Mouse (Mus musculus) midbrain, embryonic 12.5 days (tissue): Measurements from ENCODE around the gene S100a1. TPM values are rescaled to one million over a fixed set of nuclear protein-coding genes. Genes with fewer than 3 reads are reported as not detected.
A peak's percentile ranks its signal among the peaks of the same experiment; 100 is the strongest.

ENCODE experiments used
- ATAC-seq: fragments of 200-750 bp; cut with Nextera tagmentation; 2 replicates; pipeline ENCODE4 v1.8.0; 2017; ENCODE audit warnings: low read depth, moderate TSS enrichment, moderate library complexity; ENCODE audit not compliant: low FRiP score
- H3K27ac ChIP-seq: fragments of 300-500 bp; sonication (generic); replicated peaks from 2 replicates; pipeline ENCODE4 v1.5.1; 2016; ENCODE audit warnings: mild to moderate bottlenecking
- H3K27me3 ChIP-seq: fragments of 300-500 bp; sonication (generic); 2 replicates; pipeline ENCODE4 v1.6.1; 2016; ENCODE audit warnings: mild to moderate bottlenecking
- H3K36me3 ChIP-seq: fragments of 300-500 bp; sonication (generic); 2 replicates; pipeline ENCODE4 v1.6.1; 2016
- H3K4me1 ChIP-seq: fragments of 300-500 bp; sonication (generic); 2 replicates; pipeline ENCODE4 v1.6.1; 2016
- H3K4me2 ChIP-seq: fragments of 300-500 bp; sonication (generic); replicated peaks from 2 replicates; pipeline ENCODE4 v1.6.1; 2016; ENCODE audit warnings: mild to moderate bottlenecking, moderate library complexity
- H3K4me3 ChIP-seq: fragments of 300-500 bp; sonication (generic); 2 replicates; pipeline ENCODE4 v1.5.1; 2016; ENCODE audit warnings: mild to moderate bottlenecking
- H3K9ac ChIP-seq: fragments of 300-500 bp; sonication (generic); replicated peaks from 2 replicates; pipeline ENCODE4 v1.6.1; 2016; ENCODE audit warnings: mild to moderate bottlenecking, moderate library complexity
- H3K9me3 ChIP-seq: fragments of 300-500 bp; sonication (generic); 2 replicates; pipeline ENCODE4 v1.6.1; 2016; ENCODE audit warnings: mild to moderate bottlenecking
- WGBS: fragments of 180-500 bp; shearing (Covaris S2); methylation state at CpG from one replicate; pipeline ENCODE4 v1.1.7; 2016; 5-methylcytosine and 5-hydroxymethylcytosine counted together
- polyA plus RNA-seq: library from polyadenylated mRNA; unstranded; fragments of >200 nt; fragmentation: Nextera tagmentation; extraction: Ambion mirVana; gene quantifications from 2 replicates; pipeline ENCODE4 v1.2.1, GENCODE M21; 2016

S100a1 gene
- polyA plus RNA-seq, 1 experiment from 2014 or later, result 6.4 TPM

GRCm38 (mm10) chr3:90508287-90508949 lies 5.8 kb downstream of the S100a1 start:
- no peaks in the 10 kb centered on the region for H3K9me3 ChIP-seq
- H3K27ac ChIP-seq, result peak overlapping the region; percentile 92
- H3K4me3 ChIP-seq, result peak overlapping the region; percentile 97
- peak overlapping the region; percentile 80 for H3K4me2 ChIP-seq
- 4% methylated on average over 20 of the region's 20 CpGs for WGBS
- peaks cover 17% of the 10 kb centered on the region for H3K4me1 ChIP-seq
- H3K9ac ChIP-seq, result peak overlapping the region; percentile 99
- no peak for ATAC-seq
- peaks cover 41% of the 10 kb centered on the region for H3K36me3 ChIP-seq
- peaks cover 18% of the 10 kb centered on the region for H3K27me3 ChIP-seq

- Histone ChIP-seq H3K27ac (no peak overlapping the region), H3K4me1 (peaks cover 17% of the 10 kb centered on the region), H3K9ac (no peak overlapping the region), H3K27me3 (no peaks in the 10 kb centered on the region), H3K9me3 (no peaks in the 10 kb centered on the region), H3K36me3 (peaks cover 60% of the 10 kb centered on the region), H3K4me2 (no peak overlapping the region), H3K4me3 (no peak overlapping the region)
- no peak for ATAC-seq
- WGBS, result 97% methylated on average over 3 of the region's 3 CpGs
Measured at GRCm38 (mm10) chr3:90506362-90506761, 7.8 kb downstream of the S100a1 start.

DNA sequence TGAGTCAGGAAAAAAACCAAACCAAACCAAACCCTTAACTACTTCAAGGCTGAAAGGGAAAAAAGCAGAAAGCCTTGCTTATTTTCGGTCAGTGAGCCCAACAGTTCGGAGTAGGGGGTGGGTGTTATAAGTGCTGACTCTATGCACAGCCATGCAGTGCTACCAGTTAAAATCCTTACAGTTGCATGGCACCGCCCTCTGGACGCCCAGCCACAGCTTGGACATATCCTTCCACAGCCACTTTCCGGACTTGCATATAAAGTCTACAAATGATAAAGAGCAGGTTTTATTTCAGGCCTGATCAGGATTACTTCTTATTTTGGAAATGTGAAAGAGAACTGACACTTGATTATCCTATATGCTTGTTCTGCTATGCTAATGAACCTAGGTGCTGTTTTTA lies 9.0 kb downstream of the S100a1 start:
- WGBS, result 94% methylated on average over 5 of the region's 5 CpGs
- no peak overlapping the region for H3K4me2 ChIP-seq

GRCm38 (mm10) chr3:90503444-90503843 lies 10.7 kb downstream of the S100a1 start:
- 67% methylated on average over 4 of the region's 4 CpGs for WGBS
- no peak overlapping the region for H3K4me2 ChIP-seq
- H3K9me3 ChIP-seq, result no peaks in the 10 kb centered on the region
- H3K4me3 ChIP-seq, result no peak overlapping the region
- peaks cover 85% of the 10 kb centered on the region for H3K36me3 ChIP-seq
- H3K4me1 ChIP-seq, result peaks cover 14% of the 10 kb centered on the region
- ATAC-seq, result no peak
- H3K27me3 ChIP-seq, result no peaks in the 10 kb centered on the region
- no peak overlapping the region for H3K27ac ChIP-seq
- H3K9ac ChIP-seq, result no peak overlapping the region

More for the DNA sequence above, 9.0 kb downstream of the S100a1 start:
- H3K4me1 ChIP-seq, result peaks cover 17% of the 10 kb centered on the region
- no peak overlapping the region for H3K9ac ChIP-seq
- H3K27ac ChIP-seq, result no peak overlapping the region
- no peak for ATAC-seq
- H3K9me3 ChIP-seq, result no peaks in the 10 kb centered on the region
- no peaks in the 10 kb centered on the region for H3K27me3 ChIP-seq
- H3K4me3 ChIP-seq, result no peak overlapping the region
- H3K36me3 ChIP-seq, result peaks cover 67% of the 10 kb centered on the region

DNA sequence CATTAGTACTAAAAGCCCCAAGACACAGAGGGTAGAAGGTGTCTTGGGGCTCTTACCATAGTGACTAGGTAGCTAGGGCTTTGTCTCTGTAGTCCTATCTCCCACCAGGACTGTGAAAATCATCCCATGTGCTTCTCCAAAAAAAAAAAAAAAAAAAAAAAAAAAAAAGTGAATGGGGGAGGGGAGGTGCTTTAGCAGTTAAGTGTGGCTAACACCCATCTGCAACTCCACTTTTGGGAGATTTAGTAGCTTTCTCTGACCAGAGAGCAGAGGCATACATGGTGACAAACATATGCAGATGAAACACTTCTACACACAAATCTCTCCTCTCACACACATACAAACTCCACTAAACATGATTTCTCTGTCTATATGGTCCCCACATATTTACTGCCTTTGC lies 16.6 kb downstream of the S100a1 start:
- Histone ChIP-seq H3K36me3 (peaks cover 70% of the 10 kb centered on the region), H3K9ac (no peak overlapping the region), H3K9me3 (no peaks in the 10 kb centered on the region), H3K27me3 (no peaks in the 10 kb centered on the region), H3K27ac (no peak overlapping the region), H3K4me3 (no peak overlapping the region), H3K4me2 (no peak overlapping the region), H3K4me1 (no peaks in the 10 kb centered on the region; the same call in 1 of the 2 replicates)
- no peak for ATAC-seq

GRCm38 (mm10) chr3:90495850-90496525 lies 18.2 kb downstream of the S100a1 start:
- Histone ChIP-seq H3K27ac (no peak overlapping the region), H3K9ac (no peak overlapping the region), H3K9me3 (no peaks in the 10 kb centered on the region), H3K4me3 (no peak overlapping the region), H3K36me3 (peaks cover 54% of the 10 kb centered on the region), H3K4me1 (no peaks in the 10 kb centered on the region; the same call in 1 of the 2 replicates), H3K4me2 (no peak overlapping the region), H3K27me3 (no peaks in the 10 kb centered on the region)
- WGBS, result 95% methylated on average over 7 of the region's 7 CpGs
- ATAC-seq, result no peak

DNA sequence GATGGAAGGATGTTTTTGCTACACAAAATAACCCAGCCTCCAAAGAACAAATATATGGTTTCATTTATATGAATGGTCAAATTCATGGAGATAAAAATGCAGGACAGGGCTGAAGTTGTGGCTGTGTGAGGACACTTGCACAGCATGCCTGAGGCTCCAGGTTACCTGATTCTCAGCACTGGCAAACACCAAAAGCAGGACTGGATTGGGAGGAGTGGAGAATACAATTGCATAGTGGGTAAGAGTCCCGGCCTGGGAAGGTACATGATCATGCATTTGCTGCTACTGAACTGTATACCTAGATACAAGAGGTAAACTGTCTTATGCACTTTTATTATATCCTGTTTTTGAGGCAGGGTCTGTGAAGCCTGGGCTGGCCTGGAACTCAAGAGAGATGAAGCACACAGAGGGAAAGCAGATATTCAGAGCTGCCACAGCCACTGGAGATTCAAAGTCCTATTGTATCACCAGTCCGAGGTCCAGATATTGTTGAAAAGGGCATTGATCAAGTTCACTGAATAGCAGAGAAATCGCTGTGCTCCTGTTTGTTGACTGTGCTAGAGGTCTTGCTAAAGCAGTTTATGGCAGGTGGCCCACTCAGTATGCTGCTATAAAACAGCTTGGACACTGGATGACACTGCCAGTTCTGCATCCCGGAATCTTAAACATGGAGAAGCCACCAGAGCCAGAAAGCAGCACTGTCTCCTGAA lies 20.2 kb downstream of the S100a1 start:
- no peak for ATAC-seq
- peaks cover 4% of the 10 kb centered on the region for H3K4me1 ChIP-seq
- WGBS, result 70% methylated on average over 4 of the region's 4 CpGs
- H3K27ac ChIP-seq, result no peak overlapping the region
- no peaks in the 10 kb centered on the region for H3K27me3 ChIP-seq
- H3K9me3 ChIP-seq, result no peaks in the 10 kb centered on the region
- H3K36me3 ChIP-seq, result peaks cover 43% of the 10 kb centered on the region
- H3K4me2 ChIP-seq, result no peak overlapping the region
- no peak overlapping the region for H3K9ac ChIP-seq
- no peak overlapping the region for H3K4me3 ChIP-seq

DNA sequence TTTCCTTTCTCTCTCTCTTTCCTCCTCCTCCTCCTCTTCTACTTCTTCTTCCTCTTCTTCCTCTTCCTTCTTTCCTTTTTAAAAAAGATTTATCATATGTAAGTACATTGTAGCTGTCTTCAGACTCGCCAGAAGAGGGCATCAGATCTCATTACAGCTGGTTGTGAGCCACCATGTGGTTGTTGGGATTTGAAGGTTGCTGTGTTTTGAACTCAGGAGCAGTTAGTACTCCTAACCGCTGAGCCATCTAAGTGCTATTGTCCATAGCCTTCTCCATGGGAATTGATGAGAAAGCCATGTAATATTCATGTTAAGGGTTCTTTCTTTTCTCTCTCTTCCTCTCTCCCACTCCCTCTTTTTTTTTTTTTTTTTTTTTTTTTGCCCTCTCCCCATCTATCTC lies 22.8 kb downstream of the S100a1 start:
- no peak overlapping the region for H3K4me3 ChIP-seq
- no peak overlapping the region for H3K9ac ChIP-seq
- H3K4me2 ChIP-seq, result no peak overlapping the region
- ATAC-seq, result no peak; the same call in 1 of the 2 replicates
- H3K9me3 ChIP-seq, result no peaks in the 10 kb centered on the region
- peaks cover 4% of the 10 kb centered on the region for H3K4me1 ChIP-seq
- WGBS, result 31% methylated on average over 2 of the region's 2 CpGs
- no peaks in the 10 kb centered on the region for H3K27me3 ChIP-seq
- H3K36me3 ChIP-seq, result peaks cover 44% of the 10 kb centered on the region
- H3K27ac ChIP-seq, result no peak overlapping the region

- Histone ChIP-seq H3K27ac (peak within 1 kb of the TSS; percentile 67), H3K9me3 (no peaks in the 10 kb centered on the region), H3K9ac (peak within 1 kb of the TSS; percentile 77), H3K4me3 (peak within 1 kb of the TSS; percentile 83), H3K27me3 (no peaks in the 10 kb centered on the region), H3K36me3 (peaks cover 44% of the 10 kb centered on the region), H3K4me1 (peaks cover 4% of the 10 kb centered on the region), H3K4me2 (peak within 1 kb of the TSS; percentile 59)
- peak; percentile 98 for ATAC-seq
- WGBS, result under 1% methylated on average over 37 of the region's 37 CpGs
Measured at GRCm38 (mm10) chr3:90490696-90491256, 23.4 kb downstream of the S100a1 start, which contains the start of gene Snapin. TSS of gene Snapin (minus strand) at chr3:90491033.

- Histone ChIP-seq H3K4me2 (no peak overlapping the region), H3K9me3 (no peaks in the 10 kb centered on the region), H3K4me1 (peaks cover 4% of the 10 kb centered on the region), H3K9ac (no peak overlapping the region), H3K27ac (no peak overlapping the region), H3K27me3 (no peaks in the 10 kb centered on the region), H3K4me3 (no peak overlapping the region), H3K36me3 (peaks cover 56% of the 10 kb centered on the region)
- no peak for ATAC-seq
- WGBS, result 92% methylated on average over 6 of the region's 6 CpGs
Measured at GRCm38 (mm10) chr3:90488576-90488975, 25.6 kb downstream of the S100a1 start.

- Histone ChIP-seq H3K4me1 (peaks cover 4% of the 10 kb centered on the region), H3K27me3 (no peaks in the 10 kb centered on the region), H3K36me3 (peaks cover 72% of the 10 kb centered on the region), H3K4me2 (no peak overlapping the region), H3K27ac (no peak overlapping the region), H3K9me3 (no peaks in the 10 kb centered on the region), H3K9ac (no peak overlapping the region), H3K4me3 (no peak overlapping the region)
- 83% methylated on average over 5 of the region's 5 CpGs for WGBS
- no peak for ATAC-seq
Measured at GRCm38 (mm10) chr3:90486998-90487397, 27.2 kb downstream of the S100a1 start.
